Mouse (Mus musculus): ENCODE measurements around the gene Zbtb20. TPM values are rescaled to one million over a fixed set of nuclear protein-coding genes. Genes with fewer than 3 reads are reported as not detected.

Gene Zbtb20
- total and polyA plus RNA-seq, 2 experiments from 2014 or later, result 19.8 to 45.8 TPM

DNA sequence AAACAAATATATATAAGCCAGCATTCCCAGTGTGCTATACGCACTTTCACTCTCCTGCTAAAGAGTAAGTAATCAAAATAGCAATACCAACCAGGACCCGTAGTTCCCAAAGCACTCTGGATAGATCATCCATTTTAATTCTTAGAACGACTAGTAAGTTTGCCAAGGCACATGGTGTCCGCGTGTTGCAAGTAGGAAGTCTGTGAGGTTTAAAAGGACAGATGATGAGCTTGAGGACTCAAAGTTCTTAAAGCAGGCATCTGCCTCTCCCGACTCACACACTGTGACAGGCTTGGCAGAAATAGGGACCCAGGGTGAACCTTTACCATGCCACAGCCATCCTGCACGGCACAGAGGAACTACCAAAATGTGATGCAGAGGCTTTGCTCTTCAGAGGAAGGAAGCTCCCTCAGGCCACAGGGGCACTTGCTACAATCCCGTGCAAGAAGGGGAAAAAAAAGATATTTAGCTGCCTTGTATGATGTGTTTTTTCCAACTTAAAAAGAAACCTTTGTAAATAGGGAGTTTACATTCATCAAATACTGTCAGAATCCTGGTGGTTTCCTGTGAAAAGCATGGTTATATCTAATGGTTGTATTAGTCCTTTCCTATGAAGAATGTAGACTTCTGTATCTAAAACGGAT, 619.6 kb downstream of the Zbtb20 start:
- WGBS, result 74% methylated on average over 9 of the region's 9 CpGs
- no peak overlapping the region for H3K4me2 ChIP-seq (ENCODE audit: low read depth, low read length)
- TF ChIP-seq CTCF (IDR thresholded peaks at IDR 0.05; ENCODE audit: low read depth) (no peak), EP300 (IDR thresholded peaks at IDR 0.05; ENCODE audit: low read depth) (no peak)
- no peaks in the 10 kb centered on the region for H3K36me3 ChIP-seq (replicated peaks; ENCODE audit: control insufficient read depth, insufficient read depth, low read length)
- peaks cover 7% of the 10 kb centered on the region for H3K4me1 ChIP-seq (ENCODE audit: control insufficient read depth, insufficient read depth)
- H3K27me3 ChIP-seq (ENCODE audit: control insufficient read depth, insufficient read depth, low read length), result no peaks in the 10 kb centered on the region
- H3K9me3 ChIP-seq (replicated peaks; ENCODE audit: control insufficient read depth, low read length), result no peaks in the 10 kb centered on the region
- H3K9ac ChIP-seq (replicated peaks; ENCODE audit: low read depth, low read length), result no peak overlapping the region
- H3K4me3 ChIP-seq (ENCODE audit: low read depth, low read length), result no peak overlapping the region
- ATAC-seq (ENCODE audit: insufficient read depth, low read depth), result no peak
- no peak for DNase-seq (ENCODE audit: low spot score)
- no peak overlapping the region for H3K27ac ChIP-seq (ENCODE audit: low read depth)

GRCm38 (mm10) chr16:43497093-43497492, 621.4 kb downstream of the Zbtb20 start:
- no peaks in the 10 kb centered on the region for H3K36me3 ChIP-seq (replicated peaks; ENCODE audit: control insufficient read depth, insufficient read depth, low read length)
- H3K27me3 ChIP-seq (ENCODE audit: control insufficient read depth, insufficient read depth, low read length), result no peaks in the 10 kb centered on the region
- H3K9ac ChIP-seq (replicated peaks; ENCODE audit: low read depth, low read length), result no peak overlapping the region
- H3K9me3 ChIP-seq (replicated peaks; ENCODE audit: control insufficient read depth, low read length), result no peaks in the 10 kb centered on the region
- no peak overlapping the region for H3K4me3 ChIP-seq (ENCODE audit: low read depth, low read length)
- no peak overlapping the region for H3K27ac ChIP-seq (ENCODE audit: low read depth)
- ATAC-seq (ENCODE audit: insufficient read depth, low read depth) (no peak), DNase-seq (ENCODE audit: low spot score) (no peak)
- WGBS, result 90% methylated on average over 2 of the region's 2 CpGs
- peaks cover 18% of the 10 kb centered on the region for H3K4me1 ChIP-seq (ENCODE audit: control insufficient read depth, insufficient read depth)
- no peak for TF ChIP-seq EP300 (IDR thresholded peaks at IDR 0.05; ENCODE audit: low read depth)
- no peak for TF ChIP-seq CTCF (IDR thresholded peaks at IDR 0.05; ENCODE audit: low read depth)
- no peak overlapping the region for H3K4me2 ChIP-seq (ENCODE audit: low read depth, low read length)

GRCm38 (mm10) chr16:43500132-43500853, 624.6 kb downstream of the Zbtb20 start:
- Histone ChIP-seq H3K4me3 (ENCODE audit: low read depth, low read length) (no peak overlapping the region), H3K9me3 (replicated peaks; ENCODE audit: control insufficient read depth, low read length) (no peaks in the 10 kb centered on the region), H3K9ac (replicated peaks; ENCODE audit: low read depth, low read length) (no peak overlapping the region), H3K4me2 (ENCODE audit: low read depth, low read length) (no peak overlapping the region), H3K27ac (ENCODE audit: low read depth) (peak overlapping the region; percentile 56), H3K27me3 (ENCODE audit: control insufficient read depth, insufficient read depth, low read length) (no peaks in the 10 kb centered on the region), H3K36me3 (replicated peaks; ENCODE audit: control insufficient read depth, insufficient read depth, low read length) (no peaks in the 10 kb centered on the region), H3K4me1 (ENCODE audit: control insufficient read depth, insufficient read depth) (peaks cover 23% of the 10 kb centered on the region)
- 43% methylated on average over 8 of the region's 8 CpGs for WGBS
- peak; percentile 51 for DNase-seq (ENCODE audit: low spot score)
- TF ChIP-seq CTCF (IDR thresholded peaks at IDR 0.05; ENCODE audit: low read depth) (peak; percentile 40), EP300 (IDR thresholded peaks at IDR 0.05; ENCODE audit: low read depth) (no peak)
- peak; percentile 78 for ATAC-seq (ENCODE audit: insufficient read depth, low read depth)

DNA sequence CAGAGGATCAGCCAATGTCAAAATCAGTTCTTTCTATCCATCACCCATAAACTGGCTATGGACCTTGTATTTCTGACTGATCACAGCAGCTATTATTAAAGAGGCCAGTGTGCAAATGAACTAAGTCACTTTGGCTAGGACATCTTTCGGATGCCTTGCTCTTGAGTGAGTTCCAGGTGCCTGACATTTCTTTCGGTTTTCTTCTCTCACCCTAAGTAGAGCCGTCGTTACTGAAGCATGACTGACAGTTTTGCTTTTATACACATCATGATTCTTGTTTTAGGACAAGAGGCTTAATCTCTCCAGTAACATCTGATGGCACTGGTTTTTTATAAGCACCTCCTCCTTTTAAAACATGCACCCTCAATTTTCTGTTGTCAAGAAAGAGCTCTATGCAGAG, 625.6 kb downstream of the Zbtb20 start:
- H3K36me3 ChIP-seq (replicated peaks; ENCODE audit: control insufficient read depth, insufficient read depth, low read length), result no peaks in the 10 kb centered on the region
- no peak overlapping the region for H3K4me3 ChIP-seq (ENCODE audit: low read depth, low read length)
- ATAC-seq (ENCODE audit: insufficient read depth, low read depth) (no peak), DNase-seq (ENCODE audit: low spot score) (no peak)
- H3K4me1 ChIP-seq (ENCODE audit: control insufficient read depth, insufficient read depth), result peaks cover 28% of the 10 kb centered on the region
- no peak overlapping the region; the same call in 1 of the 2 replicates for H3K27ac ChIP-seq (ENCODE audit: low read depth)
- no peaks in the 10 kb centered on the region for H3K9me3 ChIP-seq (replicated peaks; ENCODE audit: control insufficient read depth, low read length)
- no peak overlapping the region for H3K9ac ChIP-seq (replicated peaks; ENCODE audit: low read depth, low read length)
- WGBS, result 59% methylated on average over 4 of the region's 4 CpGs
- no peak for TF ChIP-seq EP300 (IDR thresholded peaks at IDR 0.05; ENCODE audit: low read depth)
- TF ChIP-seq CTCF (IDR thresholded peaks at IDR 0.05; ENCODE audit: low read depth), result no peak
- 0 out of 2 replicates have a peak overlapping the region, but pooled peaks have one; percentile 6 for H3K4me2 ChIP-seq (ENCODE audit: low read depth, low read length)
- H3K27me3 ChIP-seq (ENCODE audit: control insufficient read depth, insufficient read depth, low read length), result no peaks in the 10 kb centered on the region

DNA sequence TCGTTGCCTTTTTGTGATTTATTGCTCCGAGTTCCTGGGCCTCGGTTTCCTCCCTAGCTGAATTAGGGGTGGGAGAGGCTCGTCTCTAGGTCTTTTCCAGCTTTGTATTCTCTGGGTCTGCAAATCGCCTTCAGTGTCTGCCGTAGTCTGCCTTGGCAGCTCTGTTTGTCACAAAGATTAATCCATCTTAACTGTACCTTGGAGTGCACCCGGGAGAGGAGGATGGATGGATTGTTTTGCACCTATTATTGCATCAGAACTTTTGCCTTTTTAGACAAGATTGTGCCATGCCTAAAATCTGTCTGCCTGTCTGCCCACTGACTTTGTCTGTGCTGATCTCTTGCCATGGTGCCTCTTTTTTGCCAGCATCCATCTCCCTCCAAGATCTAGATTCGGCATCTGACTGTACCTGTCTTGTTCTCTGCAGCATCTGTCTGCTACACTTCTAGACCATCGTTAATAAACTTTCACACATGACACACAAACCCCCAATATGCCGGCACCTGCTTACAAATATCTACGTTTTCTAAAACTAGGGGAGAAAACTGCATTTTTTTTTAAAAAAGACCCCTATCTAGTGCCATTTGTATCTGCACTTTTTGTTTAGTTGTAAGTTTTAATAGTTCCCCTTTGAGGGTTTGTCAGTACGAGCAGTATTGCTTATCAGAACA, 626.8 kb downstream of the Zbtb20 start:
- peak overlapping the region; percentile 78 for H3K27ac ChIP-seq (ENCODE audit: low read depth)
- ATAC-seq (ENCODE audit: insufficient read depth, low read depth), result no peak
- no peaks in the 10 kb centered on the region for H3K27me3 ChIP-seq (ENCODE audit: control insufficient read depth, insufficient read depth, low read length)
- DNase-seq (ENCODE audit: low spot score), result no peak
- no peak for TF ChIP-seq EP300 (IDR thresholded peaks at IDR 0.05; ENCODE audit: low read depth)
- TF ChIP-seq CTCF (IDR thresholded peaks at IDR 0.05; ENCODE audit: low read depth), result no peak
- 66% methylated on average over 12 of the region's 12 CpGs for WGBS
- H3K4me2 ChIP-seq (ENCODE audit: low read depth, low read length), result peak overlapping the region; percentile 81
- peaks cover 28% of the 10 kb centered on the region for H3K4me1 ChIP-seq (ENCODE audit: control insufficient read depth, insufficient read depth)
- peak overlapping the region; percentile 66 for H3K9ac ChIP-seq (replicated peaks; ENCODE audit: low read depth, low read length)
- H3K4me3 ChIP-seq (ENCODE audit: low read depth, low read length), result peak overlapping the region; percentile 49
- no peaks in the 10 kb centered on the region for H3K9me3 ChIP-seq (replicated peaks; ENCODE audit: control insufficient read depth, low read length)
- H3K36me3 ChIP-seq (replicated peaks; ENCODE audit: control insufficient read depth, insufficient read depth, low read length), result no peaks in the 10 kb centered on the region

Measured in heart, postnatal 0 days (tissue).